Mouse (Mus musculus) olfactory bulb, adult 2 months (tissue): Measurements from ENCODE around the gene 1700018F24Rik. TPM values are rescaled to one million over a fixed set of nuclear protein-coding genes. Genes with fewer than 3 reads are reported as not detected.
"Not testable (repeated sequence)": the region's sequence is repeated elsewhere in the genome, so short reads cannot be mapped to it uniquely, and the experiment has no call there.

ENCODE experiments used
- H3K27ac ChIP-seq: fragments of 200-500 bp; 2 replicates; pipeline ENCODE4 v1.5.1; 2012; ENCODE audit warnings: low read depth, low read length; ENCODE audit not compliant: insufficient read depth
- H3K4me1 ChIP-seq: fragments of 200-500 bp; 2 replicates; pipeline ENCODE4 v1.6.1; 2012; ENCODE audit warnings: low read length; ENCODE audit not compliant: control insufficient read depth, insufficient read depth
- H3K4me3 ChIP-seq: fragments of 200-500 bp; 2 replicates; pipeline ENCODE4 v1.5.1; 2012; ENCODE audit warnings: mild to moderate bottlenecking, low read depth, low read length, moderate library complexity; ENCODE audit not compliant: insufficient read depth
- CTCF ChIP-seq: fragments of 200-500 bp; IDR thresholded peaks from 2 replicates; pipeline ENCODE4 v1.5.1; 2012; ENCODE audit warnings: low read depth, mild to moderate bottlenecking, low read length, moderate library complexity; ENCODE audit not compliant: insufficient read depth
- POLR2A ChIP-seq: fragments of 200-500 bp; IDR thresholded peaks from 2 replicates; pipeline ENCODE4 v1.6.1; 2012; ENCODE audit warnings: mild to moderate bottlenecking, low read depth, low read length, moderate library complexity; ENCODE audit not compliant: insufficient read depth
- WGBS: fragments of 180-500 bp; shearing (Covaris S2); methylation state at CpG from one replicate; pipeline ENCODE4 v1.1.7; 2018; 5-methylcytosine and 5-hydroxymethylcytosine counted together
- polyA plus RNA-seq: library from polyadenylated mRNA; stranded (reverse); fragments of >200 nt; gene quantifications from 2 replicates; pipeline ENCODE4 v1.2.4, GENCODE M21; 2012; ENCODE audit warnings: low replicate concordance; ENCODE audit not compliant: missing spikeins, insufficient read depth, insufficient read length

Gene 1700018F24Rik
- polyA plus RNA-seq, 1 experiment: not detected

DNA sequence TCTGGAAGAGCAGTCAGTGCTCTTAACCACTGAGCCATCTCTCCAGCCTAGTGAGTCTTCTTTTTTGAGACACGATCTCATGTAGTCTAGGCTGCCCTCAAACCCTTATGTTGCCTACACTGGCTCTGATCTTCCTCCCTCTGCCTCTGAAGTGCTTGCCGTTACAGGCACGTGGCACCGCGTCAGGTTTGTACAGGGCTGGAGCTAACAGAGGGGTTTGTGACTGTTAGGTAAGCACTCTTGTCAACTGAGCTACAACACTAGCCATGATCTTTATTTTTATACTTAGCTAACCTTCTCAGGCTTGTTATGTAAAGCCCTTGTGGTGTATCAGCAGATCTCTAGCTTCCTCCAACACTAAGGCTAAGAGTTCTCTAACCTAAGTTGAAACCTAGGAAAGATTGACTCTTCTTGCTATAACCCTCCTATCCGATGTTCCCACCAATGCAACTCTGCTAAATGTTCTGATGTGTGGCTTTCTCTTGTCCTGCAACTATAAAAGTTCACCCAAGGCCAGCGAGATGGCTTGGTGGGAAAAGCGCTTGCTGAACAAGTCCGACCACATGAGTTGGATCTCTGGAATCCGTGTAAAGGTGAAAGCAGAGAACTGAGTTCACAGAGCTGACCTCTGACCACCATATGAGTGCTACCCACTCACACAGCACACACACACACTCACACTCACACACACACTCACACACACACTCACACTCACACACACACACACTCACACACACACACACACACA, 39.2 kb downstream of the 1700018F24Rik start:
- H3K4me3 ChIP-seq: no peak overlapping the region
- no peak for TF ChIP-seq CTCF
- TF ChIP-seq POLR2A: no peak
- 88% methylated on average over 10 of the region's 10 CpGs for WGBS

DNA sequence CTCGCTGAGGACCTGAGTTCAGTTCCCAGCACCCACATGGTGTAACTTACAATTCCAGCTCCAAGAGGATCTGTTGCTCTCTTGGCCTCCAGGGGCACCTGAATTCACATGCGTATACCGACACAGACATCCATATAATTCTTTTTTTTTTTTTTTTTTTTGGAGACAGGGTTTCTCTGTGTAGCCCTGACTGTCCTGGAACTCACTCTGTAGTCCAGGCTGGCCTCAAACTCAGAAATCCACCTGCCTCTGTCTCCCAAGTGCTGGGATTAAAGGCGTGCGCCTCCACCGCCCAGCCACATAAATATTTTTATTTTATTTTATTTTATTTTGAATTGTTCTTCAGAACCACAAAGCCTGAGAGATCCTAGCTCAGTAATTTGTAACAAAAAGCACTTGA, 40.4 kb downstream of the 1700018F24Rik start:
- WGBS: 44% methylated on average over 6 of the region's 6 CpGs
- H3K27ac ChIP-seq, H3K4me1 ChIP-seq: not testable (repeated sequence)
- H3K4me3 ChIP-seq: peak overlapping the region; percentile 90

More for the DNA sequence above, 39.2 kb downstream of the 1700018F24Rik start:
- Histone ChIP-seq H3K27ac (no peak overlapping the region), H3K4me1 (peaks cover 4% of the 10 kb centered on the region; the same call in 1 of the 2 replicates)

DNA sequence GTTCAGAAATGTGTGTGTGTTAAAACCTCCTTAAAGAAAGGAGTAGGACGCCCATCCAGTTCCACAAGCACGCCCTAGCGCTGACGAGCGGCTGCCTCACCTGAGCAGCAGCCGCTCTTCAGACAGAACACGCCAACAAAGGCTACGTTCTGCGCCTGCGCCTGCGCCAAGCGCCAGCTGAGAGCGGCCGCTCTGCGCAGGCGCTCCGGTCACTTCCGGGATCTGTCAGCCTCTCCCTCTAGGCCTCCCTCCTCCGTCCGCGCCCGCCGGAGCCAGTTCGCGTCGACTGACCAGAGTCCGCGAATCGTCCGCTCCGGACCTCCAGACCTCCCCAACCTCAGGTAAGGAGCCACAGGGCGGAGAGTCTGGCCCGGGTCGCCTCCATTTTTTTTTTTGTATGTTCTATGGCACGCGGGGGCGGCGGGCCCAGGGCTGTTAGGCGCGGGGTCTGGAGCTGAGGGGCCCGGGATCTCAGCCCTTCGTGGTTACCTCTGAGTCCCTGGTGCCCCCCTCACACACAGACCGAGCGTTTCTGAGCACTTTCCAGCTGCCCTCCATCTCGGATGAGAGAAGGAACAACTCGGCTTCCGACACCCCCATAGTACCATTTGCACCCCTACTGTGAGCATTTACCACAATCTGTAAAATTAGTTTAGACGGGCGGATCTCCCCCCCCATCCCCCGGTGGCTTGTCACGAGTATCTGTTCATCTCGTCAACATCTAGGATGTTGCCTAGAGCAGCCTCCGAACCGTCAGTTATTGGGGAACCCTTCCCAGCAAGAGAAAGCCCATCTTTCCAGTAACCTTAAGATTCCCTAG, 41.1 kb downstream of the 1700018F24Rik start, which contains the start of the genes Arpc1a and Kpna7:
Gene Arpc1a, plus strand, starts transcription at position 199 of the 820 bp plus-strand sequence.
Gene Kpna7, minus strand, starts transcription at position 399 of the 820 bp plus-strand sequence.
- peaks cover 4% of the 10 kb centered on the region; the same call in 1 of the 2 replicates for H3K4me1 ChIP-seq
- under 1% methylated on average over 54 of the region's 54 CpGs for WGBS

DNA sequence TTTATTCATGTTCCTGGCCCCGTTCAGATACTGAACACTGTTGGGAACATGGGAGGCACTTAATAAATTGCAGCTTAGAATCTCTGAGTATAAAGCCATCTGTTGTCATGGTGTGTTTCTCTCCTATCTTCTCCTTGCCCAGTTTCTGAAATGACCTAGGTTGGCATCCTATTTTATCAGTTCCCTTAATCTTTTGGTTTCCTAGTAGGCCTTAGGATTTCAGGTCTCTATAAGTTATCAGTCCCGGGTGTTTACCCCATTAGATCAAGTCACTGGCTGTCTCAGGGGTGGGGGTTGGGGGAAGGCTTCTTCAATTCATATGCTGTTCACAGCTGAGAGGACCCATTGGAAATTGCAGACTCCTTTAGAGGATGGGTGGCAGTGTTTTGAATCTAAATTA, 42.0 kb downstream of the 1700018F24Rik start:
- TF ChIP-seq CTCF: no peak
- TF ChIP-seq POLR2A: no peak
- no peak overlapping the region for H3K27ac ChIP-seq
- 54% methylated on average over 2 of the region's 2 CpGs for WGBS
- H3K4me3 ChIP-seq: no peak overlapping the region
- H3K4me1 ChIP-seq: peaks cover 4% of the 10 kb centered on the region; the same call in 1 of the 2 replicates

More for the DNA sequence above, 41.1 kb downstream of the 1700018F24Rik start, which contains the start of the genes Arpc1a and Kpna7:
- peak within 1 kb of the TSS; percentile 90 for H3K4me3 ChIP-seq
- peak within 1 kb of the TSS; percentile 19 for H3K27ac ChIP-seq
- TF ChIP-seq CTCF: no peak
- TF ChIP-seq POLR2A: peak; percentile 97

DNA sequence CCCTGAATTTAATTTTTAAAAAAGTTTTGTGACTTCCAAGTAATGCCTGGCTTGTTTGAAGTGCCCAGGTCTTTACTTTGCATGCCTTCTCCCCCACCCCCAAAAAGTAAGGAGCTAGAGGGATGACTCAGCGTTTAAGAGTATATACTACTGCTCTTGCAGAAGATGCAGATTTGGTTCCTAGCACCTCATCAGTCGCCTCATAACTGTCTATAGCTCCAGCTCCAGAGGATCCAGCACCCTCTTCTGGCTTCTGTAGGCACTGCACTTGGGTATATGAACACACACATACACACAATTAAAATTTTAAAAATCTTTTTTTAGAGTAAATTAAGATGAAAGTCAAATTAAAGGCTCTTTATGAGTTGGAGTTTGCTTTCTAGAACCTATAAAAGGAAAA, 45.4 kb downstream of the 1700018F24Rik start:
- H3K4me1 ChIP-seq: peaks cover 4% of the 10 kb centered on the region; the same call in 1 of the 2 replicates
- WGBS: 97% methylated on average over 2 of the region's 2 CpGs
- no peak overlapping the region for H3K4me3 ChIP-seq
- no peak for TF ChIP-seq POLR2A
- no peak for TF ChIP-seq CTCF
- H3K27ac ChIP-seq: no peak overlapping the region

DNA sequence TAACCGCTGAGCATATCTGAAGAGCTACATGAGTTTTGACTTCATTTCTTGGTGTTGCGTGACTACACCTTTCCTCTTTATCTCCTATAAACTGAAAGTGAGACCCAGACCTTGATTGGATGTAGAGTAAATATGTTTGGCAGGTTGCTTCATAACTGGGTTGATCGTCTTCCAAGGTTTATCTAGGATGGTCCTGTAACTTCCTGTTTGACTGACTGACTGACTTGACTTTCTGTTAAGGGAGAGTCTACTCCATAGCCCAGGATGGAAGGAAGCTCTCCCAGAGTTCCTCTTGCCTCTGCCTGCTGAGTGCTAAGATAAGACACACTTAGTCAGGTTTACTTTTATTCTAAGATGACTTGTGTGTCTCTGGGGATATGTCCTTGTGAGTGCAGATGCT, 47.1 kb downstream of the 1700018F24Rik start:
- 91% methylated on average over 3 of the region's 3 CpGs for WGBS
- Histone ChIP-seq H3K4me3 (no peak overlapping the region), H3K27ac (no peak overlapping the region), H3K4me1 (peaks cover 4% of the 10 kb centered on the region; the same call in 1 of the 2 replicates)
- TF ChIP-seq CTCF (no peak), POLR2A (no peak)

Other genes with a start within 250 kb of the 1700018F24Rik start
- gene Smurf1, start 77.1 kb upstream of the 1700018F24Rik start, polyA plus RNA-seq: not detected in 2 replicates
- not detected in 2 replicates for gene Gm4871, start 10.2 kb upstream of the 1700018F24Rik start, polyA plus RNA-seq
- gene Arpc1a, start 40.8 kb downstream of the 1700018F24Rik start, polyA plus RNA-seq: not detected in 2 replicates
- gene Kpna7, start 41.0 kb downstream of the 1700018F24Rik start, polyA plus RNA-seq: not detected in 2 replicates
- not detected in 2 replicates for gene Arpc1b, start 71.2 kb downstream of the 1700018F24Rik start, polyA plus RNA-seq
- not detected in 2 replicates for gene Pdap1, start 97.2 kb downstream of the 1700018F24Rik start, polyA plus RNA-seq
- gene Bud31, start 97.4 kb downstream of the 1700018F24Rik start, polyA plus RNA-seq: not detected in 2 replicates
- not detected in 2 replicates for gene Ptcd1, start 124.1 kb downstream of the 1700018F24Rik start, polyA plus RNA-seq
- gene Cpsf4, start 124.2 kb downstream of the 1700018F24Rik start, polyA plus RNA-seq: not detected in 2 replicates
- gene Atp5j2, start 149.1 kb downstream of the 1700018F24Rik start, polyA plus RNA-seq: not detected in 2 replicates
- not detected in 2 replicates for gene Zkscan14, start 158.9 kb downstream of the 1700018F24Rik start, polyA plus RNA-seq
- not detected in 2 replicates for gene Zkscan5, start 161.6 kb downstream of the 1700018F24Rik start, polyA plus RNA-seq
- not detected in 2 replicates for gene Zfp655, start 188.7 kb downstream of the 1700018F24Rik start, polyA plus RNA-seq
- not detected in 2 replicates for gene Zscan25, start 237.5 kb downstream of the 1700018F24Rik start, polyA plus RNA-seq